Mouse (Mus musculus): Measurements from ENCODE around the gene Gkap1. TPM values are rescaled to one million over a fixed set of nuclear protein-coding genes. Genes with fewer than 3 reads are reported as not detected.

The Gkap1 gene
- total and polyA plus RNA-seq, 2 experiments from 2014 or later = 16.0 to 17.4 TPM

- TF ChIP-seq EP300 (IDR thresholded peaks at IDR 0.05; ENCODE audit: low read depth) = no peak
- peak; percentile 32; the same call in 1 of the 2 replicates for TF ChIP-seq CTCF (IDR thresholded peaks at IDR 0.05; ENCODE audit: low read depth)
- peak within 1 kb of the TSS; percentile 82 for H3K27ac ChIP-seq (ENCODE audit: low read depth)
- 2% methylated on average over 61 of the region's 62 CpGs for WGBS
Measured at GRCm38 (mm10) chr13:58215592-58216341, 59.7 kb downstream of the Gkap1 start, which contains the start of gene Ubqln1. Gene Ubqln1 (minus strand): TSS chr13:58215653.

DNA sequence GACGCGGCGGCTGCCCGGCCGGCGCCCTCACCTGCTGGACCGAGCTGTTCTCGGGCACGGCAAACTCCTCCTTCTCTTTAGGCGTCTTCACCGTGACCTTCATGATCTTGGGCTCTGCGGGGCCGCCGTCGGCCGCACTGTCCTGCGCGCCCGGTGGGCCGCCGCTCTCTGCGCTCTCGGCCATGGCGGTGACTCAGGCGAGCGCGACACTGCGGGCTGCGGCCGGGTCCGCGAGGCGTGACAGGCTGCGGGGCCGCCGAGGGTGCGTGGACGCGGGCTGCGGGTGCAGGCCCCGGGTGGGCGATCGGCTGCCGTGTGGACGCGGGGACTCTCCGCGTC, 60.3 kb downstream of the Gkap1 start:
- Histone ChIP-seq H3K9ac (replicated peaks; ENCODE audit: low read depth, low read length) (peak overlapping the region; percentile 96), H3K27ac (ENCODE audit: low read depth) (peak overlapping the region; percentile 82), H3K4me3 (ENCODE audit: low read depth, low read length) (peak overlapping the region; percentile 84), H3K36me3 (replicated peaks; ENCODE audit: control insufficient read depth, insufficient read depth, low read length) (no peaks in the 10 kb centered on the region), H3K27me3 (ENCODE audit: control insufficient read depth, insufficient read depth, low read length) (no peaks in the 10 kb centered on the region), H3K9me3 (replicated peaks; ENCODE audit: control insufficient read depth, low read length) (no peaks in the 10 kb centered on the region), H3K4me1 (ENCODE audit: control insufficient read depth, insufficient read depth) (peaks cover 26% of the 10 kb centered on the region), H3K4me2 (ENCODE audit: low read depth, low read length) (peak overlapping the region; percentile 78)
- TF ChIP-seq CTCF (IDR thresholded peaks at IDR 0.05; ENCODE audit: low read depth) (no peak), EP300 (IDR thresholded peaks at IDR 0.05; ENCODE audit: low read depth) (no peak)
- DNase-seq (ENCODE audit: low spot score) (no peak), ATAC-seq (ENCODE audit: insufficient read depth, low read depth) (peak; percentile 65)
- 0% methylated on average over 41 of the region's 48 CpGs for WGBS

More at GRCm38 (mm10) chr13:58215592-58216341, 59.7 kb downstream of the Gkap1 start, which contains the start of gene Ubqln1:
- Histone ChIP-seq H3K4me1 (ENCODE audit: control insufficient read depth, insufficient read depth) (peaks cover 26% of the 10 kb centered on the region), H3K9me3 (replicated peaks; ENCODE audit: control insufficient read depth, low read length) (no peaks in the 10 kb centered on the region), H3K27me3 (ENCODE audit: control insufficient read depth, insufficient read depth, low read length) (no peaks in the 10 kb centered on the region), H3K4me3 (ENCODE audit: low read depth, low read length) (peak within 1 kb of the TSS; percentile 84), H3K9ac (replicated peaks; ENCODE audit: low read depth, low read length) (peak within 1 kb of the TSS; percentile 96), H3K36me3 (replicated peaks; ENCODE audit: control insufficient read depth, insufficient read depth, low read length) (no peaks in the 10 kb centered on the region), H3K4me2 (ENCODE audit: low read depth, low read length) (peak within 1 kb of the TSS; percentile 78)
- ATAC-seq (ENCODE audit: insufficient read depth, low read depth) (peak; percentile 95), DNase-seq (ENCODE audit: low spot score) (peak; percentile 82)

DNA sequence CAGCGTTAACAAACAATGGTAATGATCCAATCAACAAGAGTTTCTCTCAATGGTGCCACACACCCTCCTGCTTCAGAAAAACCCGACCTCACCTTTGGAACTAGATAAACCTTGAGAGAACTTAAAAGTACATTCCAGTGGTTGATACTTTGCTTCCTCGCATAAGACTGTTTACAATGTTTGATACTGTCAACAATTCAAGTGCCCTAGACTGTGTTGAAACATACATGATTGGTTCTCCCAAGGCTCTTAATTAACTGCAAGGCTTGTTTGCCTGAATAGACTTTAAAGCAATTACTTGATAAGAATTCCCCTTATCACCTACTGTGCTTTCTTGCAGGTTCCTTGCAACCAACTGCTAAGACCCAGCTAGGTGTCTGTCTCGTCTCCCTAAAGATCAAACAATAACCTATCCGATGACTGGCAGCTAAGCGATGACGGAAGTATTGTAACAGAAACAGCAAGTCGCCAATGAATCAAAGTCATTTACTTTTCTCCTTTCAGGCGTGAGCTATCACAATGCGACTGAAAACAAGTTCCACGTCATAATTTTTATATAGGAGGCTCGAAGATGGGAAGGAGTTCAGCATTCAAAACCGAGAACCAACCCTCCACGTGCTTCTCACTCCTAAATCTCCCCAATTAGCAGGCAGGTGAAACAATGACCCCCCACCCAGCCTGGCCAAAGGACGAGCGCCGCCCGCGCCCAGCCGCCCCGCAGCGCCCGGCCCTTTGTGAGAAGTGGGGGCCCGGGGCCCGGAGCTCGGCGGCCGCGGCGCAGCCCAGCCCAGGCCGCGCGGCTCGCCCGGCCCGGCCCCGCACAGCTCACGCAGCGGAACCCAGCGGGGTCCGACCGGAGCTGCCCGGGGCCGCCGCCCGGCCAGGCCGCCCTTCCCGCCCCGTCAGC, 60.9 kb downstream of the Gkap1 start:
- Histone ChIP-seq H3K27ac (ENCODE audit: low read depth) (peak overlapping the region; percentile 82), H3K9me3 (replicated peaks; ENCODE audit: control insufficient read depth, low read length) (no peaks in the 10 kb centered on the region), H3K36me3 (replicated peaks; ENCODE audit: control insufficient read depth, insufficient read depth, low read length) (no peaks in the 10 kb centered on the region), H3K4me1 (ENCODE audit: control insufficient read depth, insufficient read depth) (peaks cover 26% of the 10 kb centered on the region), H3K27me3 (ENCODE audit: control insufficient read depth, insufficient read depth, low read length) (no peaks in the 10 kb centered on the region), H3K4me3 (ENCODE audit: low read depth, low read length) (peak overlapping the region; percentile 84), H3K4me2 (ENCODE audit: low read depth, low read length) (peak overlapping the region; percentile 78), H3K9ac (replicated peaks; ENCODE audit: low read depth, low read length) (peak overlapping the region; percentile 96)
- no peak for TF ChIP-seq EP300 (IDR thresholded peaks at IDR 0.05; ENCODE audit: low read depth)
- no peak for TF ChIP-seq CTCF (IDR thresholded peaks at IDR 0.05; ENCODE audit: low read depth)
- peak; percentile 70 for ATAC-seq (ENCODE audit: insufficient read depth, low read depth)
- WGBS = 1% methylated on average over 43 of the region's 49 CpGs
- peak; percentile 18 for DNase-seq (ENCODE audit: low spot score)

DNA sequence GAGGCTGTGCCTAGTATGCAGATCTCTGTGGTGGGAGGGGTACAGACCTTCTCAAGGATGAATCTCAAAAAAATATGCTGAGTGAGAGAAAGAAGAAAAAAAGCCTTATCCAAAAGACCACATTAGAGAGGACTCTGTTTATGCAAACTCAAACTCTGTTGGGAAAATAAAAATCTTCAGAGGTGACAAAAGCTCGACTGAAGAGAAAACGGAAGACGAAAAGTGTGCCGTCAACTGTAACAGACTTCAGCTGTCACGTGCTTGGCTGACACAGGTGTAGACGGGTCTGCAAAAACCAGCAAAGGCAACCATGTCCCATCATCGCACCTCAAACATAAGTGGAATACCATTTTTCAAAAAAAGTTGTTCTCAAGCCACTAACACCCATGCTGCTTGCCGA, 61.7 kb downstream of the Gkap1 start:
- 39% methylated on average over 8 of the region's 8 CpGs for WGBS
- H3K4me3 ChIP-seq (ENCODE audit: low read depth, low read length) = peak overlapping the region; percentile 84
- TF ChIP-seq CTCF (IDR thresholded peaks at IDR 0.05; ENCODE audit: low read depth) = no peak
- TF ChIP-seq EP300 (IDR thresholded peaks at IDR 0.05; ENCODE audit: low read depth) = no peak
- no peaks in the 10 kb centered on the region for H3K36me3 ChIP-seq (replicated peaks; ENCODE audit: control insufficient read depth, insufficient read depth, low read length)
- ATAC-seq (ENCODE audit: insufficient read depth, low read depth) (no peak), DNase-seq (ENCODE audit: low spot score) (no peak)
- H3K9me3 ChIP-seq (replicated peaks; ENCODE audit: control insufficient read depth, low read length) = no peaks in the 10 kb centered on the region
- H3K27ac ChIP-seq (ENCODE audit: low read depth) = no peak overlapping the region
- peak overlapping the region; percentile 78 for H3K4me2 ChIP-seq (ENCODE audit: low read depth, low read length)
- H3K4me1 ChIP-seq (ENCODE audit: control insufficient read depth, insufficient read depth) = peaks cover 26% of the 10 kb centered on the region
- no peaks in the 10 kb centered on the region for H3K27me3 ChIP-seq (ENCODE audit: control insufficient read depth, insufficient read depth, low read length)
- H3K9ac ChIP-seq (replicated peaks; ENCODE audit: low read depth, low read length) = no peak overlapping the region

- no peak for TF ChIP-seq EP300 (IDR thresholded peaks at IDR 0.05; ENCODE audit: low read depth)
- no peak for TF ChIP-seq CTCF (IDR thresholded peaks at IDR 0.05; ENCODE audit: low read depth)
- no peak for ATAC-seq (ENCODE audit: insufficient read depth, low read depth)
- Histone ChIP-seq H3K4me3 (ENCODE audit: low read depth, low read length) (no peak overlapping the region), H3K27me3 (ENCODE audit: control insufficient read depth, insufficient read depth, low read length) (no peaks in the 10 kb centered on the region), H3K27ac (ENCODE audit: low read depth) (no peak overlapping the region), H3K4me1 (ENCODE audit: control insufficient read depth, insufficient read depth) (peaks cover 26% of the 10 kb centered on the region), H3K9me3 (replicated peaks; ENCODE audit: control insufficient read depth, low read length) (no peaks in the 10 kb centered on the region), H3K9ac (replicated peaks; ENCODE audit: low read depth, low read length) (no peak overlapping the region), H3K36me3 (replicated peaks; ENCODE audit: control insufficient read depth, insufficient read depth, low read length) (no peaks in the 10 kb centered on the region), H3K4me2 (ENCODE audit: low read depth, low read length) (no peak overlapping the region)
- no peak for DNase-seq (ENCODE audit: low spot score)
- 52% methylated on average over 2 of the region's 2 CpGs for WGBS
Measured at GRCm38 (mm10) chr13:58212530-58212929, 63.0 kb downstream of the Gkap1 start.
